Mouse (Mus musculus) CH12.LX (cell line): ENCODE measurements around the gene Fam124a. TPM values are rescaled to one million over a fixed set of nuclear protein-coding genes. Genes with fewer than 3 reads are reported as not detected.

Source experiments
- DNase-seq: peaks from one replicate; pipeline ENCODE4 v3.0.0-alpha.2; 2013; ENCODE audit errors: extremely low read depth
- H3K27ac ChIP-seq: 2 replicates; pipeline ENCODE4 v1.5.1; 2012; ENCODE audit warnings: low read depth, mild to moderate bottlenecking, control low read depth, moderate library complexity; ENCODE audit not compliant: insufficient read depth
- H3K27me3 ChIP-seq: replicated peaks from 2 replicates; pipeline ENCODE3; 2012; ENCODE audit warnings: inconsistent platforms
- H3K36me3 ChIP-seq, 2 experiments: replicated peaks in 1 of 2; 2 replicates each; pipeline versions ENCODE3 to v1.6.1; 2012; ENCODE audit warnings: inconsistent platforms in 1 of 2, low read length in 1 of 2, mild to moderate bottlenecking in 1 of 2, mixed read lengths in 1 of 2, moderate library complexity in 1 of 2; ENCODE audit not compliant: control insufficient read depth in 1 of 2, insufficient read depth in 1 of 2
- H3K4me1 ChIP-seq, 2 experiments: 2 replicates each; pipeline ENCODE4 v1.6.1; 2012; ENCODE audit warnings: inconsistent platforms in 1 of 2, moderate library complexity in 1 of 2; ENCODE audit not compliant: insufficient read depth in 2 of 2, control insufficient read depth in 1 of 2
- H3K4me2 ChIP-seq: 2 replicates; pipeline ENCODE4 v1.6.1; 2012; ENCODE audit warnings: low read depth, mild to moderate bottlenecking, control low read depth; ENCODE audit not compliant: poor library complexity, insufficient read depth, severe bottlenecking
- H3K4me3 ChIP-seq, 3 experiments: fragments of 150-350 bp in 1 of 3; sonication (generic) in 1 of 3; replicated peaks in 1 of 3; 2 replicates each; pipeline versions ENCODE3 to v1.5.1; 2011 to 2012; ENCODE audit warnings: low read depth in 2 of 3, low read length in 2 of 3, mild to moderate bottlenecking in 2 of 3, moderate library complexity in 2 of 3, control low read depth in 1 of 3, improper control_type of control experiment in 1 of 3, inconsistent platforms in 1 of 3, mixed read lengths in 1 of 3; ENCODE audit not compliant: poor library complexity in 1 of 3
- H3K79me2 ChIP-seq: replicated peaks from 2 replicates; pipeline ENCODE4 v1.6.1; 2012; ENCODE audit warnings: mild to moderate bottlenecking, moderate library complexity; ENCODE audit not compliant: control insufficient read depth, poor library complexity, insufficient read depth, severe bottlenecking; ENCODE audit errors: extremely low read depth
- H3K9ac ChIP-seq: 2 replicates; pipeline ENCODE4 v1.6.1; 2012; ENCODE audit warnings: low read depth, mild to moderate bottlenecking, control low read depth, moderate library complexity; ENCODE audit not compliant: insufficient read depth
- H3K9me3 ChIP-seq: replicated peaks from 2 replicates; pipeline ENCODE3; 2012; ENCODE audit warnings: low read length, inconsistent platforms, mixed read lengths
- BHLHE40 ChIP-seq: IDR thresholded peaks from 2 replicates; pipeline ENCODE4 v1.6.1; 2011; ENCODE audit warnings: mild to moderate bottlenecking, low read depth, low read length, improper control_type of control experiment
- CHD1 ChIP-seq: IDR thresholded peaks from 2 replicates; pipeline ENCODE4 v1.6.1; 2012; ENCODE audit warnings: low read depth, low read length, improper control_type of control experiment, inconsistent platforms
- CHD2 ChIP-seq: IDR thresholded peaks from 2 replicates; pipeline ENCODE4 v1.6.1; 2011; ENCODE audit warnings: low read length, improper control_type of control experiment
- CTCF ChIP-seq, 2 experiments: IDR thresholded peaks in 1 of 2; conservative IDR thresholded peaks in 1 of 2; 2 replicates each; pipeline ENCODE4 v1.5.1; 2011 to 2012; ENCODE audit warnings: low read depth in 2 of 2, low read length in 2 of 2, improper control_type of control experiment in 1 of 2, inconsistent platforms in 1 of 2, mild to moderate bottlenecking in 1 of 2, moderate library complexity in 1 of 2
- E2F4 ChIP-seq: IDR thresholded peaks from 2 replicates; pipeline ENCODE4 v1.6.1; 2011; ENCODE audit warnings: low read depth, low read length, improper control_type of control experiment; ENCODE audit not compliant: insufficient replicate concordance
- EP300 ChIP-seq: IDR thresholded peaks from 2 replicates; pipeline ENCODE4 v1.6.1; 2011; ENCODE audit warnings: low read length, improper control_type of control experiment
- ETS1 ChIP-seq: conservative IDR thresholded peaks from 2 replicates; pipeline ENCODE4 v1.6.1; 2012; ENCODE audit warnings: low read depth, mild to moderate bottlenecking, inconsistent platforms, low read length, improper control_type of control experiment, moderate library complexity
- GABPA ChIP-seq: IDR thresholded peaks from 2 replicates; pipeline ENCODE4 v1.6.1; 2012; ENCODE audit warnings: low read depth, low read length, improper control_type of control experiment, inconsistent platforms; ENCODE audit not compliant: insufficient replicate concordance
- HCFC1 ChIP-seq: IDR thresholded peaks from 2 replicates; pipeline ENCODE4 v1.6.1; 2012; ENCODE audit warnings: low read depth, mild to moderate bottlenecking, inconsistent platforms, low read length, improper control_type of control experiment
- JUND ChIP-seq: conservative IDR thresholded peaks from 2 replicates; pipeline ENCODE4 v1.6.1; 2011; ENCODE audit warnings: low read depth, low read length, improper control_type of control experiment
- KAT2A ChIP-seq: IDR thresholded peaks from 2 replicates; pipeline ENCODE4 v1.6.1; 2012; ENCODE audit warnings: low read length, improper control_type of control experiment, inconsistent platforms; ENCODE audit not compliant: insufficient replicate concordance
- MAFK ChIP-seq: IDR thresholded peaks from 2 replicates; pipeline ENCODE4 v1.6.1; 2011; ENCODE audit warnings: low read length, improper control_type of control experiment; ENCODE audit not compliant: insufficient replicate concordance
- MAX ChIP-seq: IDR thresholded peaks from 2 replicates; pipeline ENCODE4 v1.6.1; 2011; ENCODE audit warnings: low read length, improper control_type of control experiment
- MAZ ChIP-seq: IDR thresholded peaks from 2 replicates; pipeline ENCODE4 v1.6.1; 2012; ENCODE audit warnings: low read depth, mild to moderate bottlenecking, inconsistent platforms, low read length, improper control_type of control experiment, moderate library complexity
- MXI1 ChIP-seq: IDR thresholded peaks from 2 replicates; pipeline ENCODE4 v1.6.1; 2011; ENCODE audit warnings: mild to moderate bottlenecking, low read depth, low read length, improper control_type of control experiment
- MYC ChIP-seq: IDR thresholded peaks from 2 replicates; pipeline ENCODE4 v1.6.1; 2011; ENCODE audit warnings: low read depth, mild to moderate bottlenecking, improper control_type of control experiment, low read length
- NELFE ChIP-seq: IDR thresholded peaks from 2 replicates; pipeline ENCODE4 v1.6.1; 2011; ENCODE audit warnings: low read depth, low read length, improper control_type of control experiment
- NRF1 ChIP-seq: IDR thresholded peaks from 2 replicates; pipeline ENCODE4 v1.6.1; 2014; ENCODE audit warnings: low read depth, mild to moderate bottlenecking, inconsistent platforms, low read length, improper control_type of control experiment, moderate library complexity
- POLR2AphosphoS2 ChIP-seq: IDR thresholded peaks from 2 replicates; pipeline ENCODE4 v1.6.1; 2011; ENCODE audit warnings: low read depth, low read length, improper control_type of control experiment
- RAD21 ChIP-seq: IDR thresholded peaks from 2 replicates; pipeline ENCODE4 v1.6.1; 2011; ENCODE audit warnings: low read depth, mild to moderate bottlenecking, low read length, improper control_type of control experiment, moderate library complexity
- RCOR1 ChIP-seq: conservative IDR thresholded peaks from 2 replicates; pipeline ENCODE4 v1.6.1; 2012; ENCODE audit warnings: low read depth, mild to moderate bottlenecking, inconsistent platforms, low read length, improper control_type of control experiment
- SIN3A ChIP-seq: IDR thresholded peaks from 2 replicates; pipeline ENCODE4 v1.6.1; 2012; ENCODE audit warnings: low read length, improper control_type of control experiment, inconsistent platforms
- SMC3 ChIP-seq: IDR thresholded peaks from 2 replicates; pipeline ENCODE4 v1.6.1; 2011; ENCODE audit warnings: low read depth, low read length, improper control_type of control experiment
- USF2 ChIP-seq: conservative IDR thresholded peaks from 2 replicates; pipeline ENCODE4 v1.6.1; 2011; ENCODE audit warnings: low read depth, low read length, improper control_type of control experiment
- ZC3H11A ChIP-seq: IDR thresholded peaks from 2 replicates; pipeline ENCODE4 v1.6.1; 2012; ENCODE audit warnings: low read depth, mild to moderate bottlenecking, inconsistent platforms, low read length, improper control_type of control experiment
- ZKSCAN1 ChIP-seq: IDR thresholded peaks from 2 replicates; pipeline ENCODE4 v1.6.1; 2012; ENCODE audit warnings: low read depth, inconsistent platforms, low read length, improper control_type of control experiment, borderline replicate concordance
- ZMIZ1 ChIP-seq: IDR thresholded peaks from 2 replicates; pipeline ENCODE4 v1.6.1; 2012; ENCODE audit warnings: low read depth, mild to moderate bottlenecking, inconsistent platforms, low read length, improper control_type of control experiment
- ZNF384 ChIP-seq: IDR thresholded peaks from 2 replicates; pipeline ENCODE4 v1.6.1; 2012; ENCODE audit warnings: low read depth, low read length, improper control_type of control experiment, inconsistent platforms
- dilution Hi-C: fragments of 300-500 bp; cut with MboI; formaldehyde crosslinking; loops from 2 replicates; pipeline ENCODE4 v1.14.3; 2020; ENCODE audit warnings: low sequenced_read_pairs; ENCODE audit not compliant: extremely low pct_unique_long_range_greater_than_20kb, extremely low pct_ligation_motif_present
- in situ Hi-C: fragments of 300-500 bp; cut with MboI; formaldehyde crosslinking; loops from 3 replicates; pipeline ENCODE4 v1.14.3; 2019; ENCODE audit warnings: low sequenced_read_pairs, low pct_ligation_motif_present, low pct_unique_long_range_greater_than_20kb, mixed read lengths
- polyA plus RNA-seq: library from polyadenylated mRNA; unstranded; fragments of >175 nt; gene quantifications from 2 replicates; pipeline ENCODE4 v1.2.1, GENCODE M21; 2012; ENCODE audit warnings: low read depth; ENCODE audit not compliant: insufficient read length
- total RNA-seq, 2 experiments: library from RNA; depleted of rRNA; stranded (reverse); fragments of 300-350 nt in 1 of 2; fragments of >200 nt in 1 of 2; gene quantifications; 2 replicates each; pipeline ENCODE4 v1.2.3; 2012 to 2014

Fam124a gene
- total and polyA plus RNA-seq, 3 experiments, result 0.13 TPM; not detected in 2

- Histone ChIP-seq H3K4me1 (peaks cover 2 to 5% of the 10 kb centered on the region in 2 experiments; a peak in 1 of 4 replicates), H3K9me3 (no peaks in the 10 kb centered on the region), H3K4me3 (no peak overlapping the region), H3K36me3 (no peaks in the 10 kb centered on the region), H3K27ac (no peak overlapping the region), H3K27me3 (no peaks in the 10 kb centered on the region), H3K9ac (no peak overlapping the region), H3K4me2 (no peak overlapping the region), H3K79me2 (no peaks in the 10 kb centered on the region)
- dilution Hi-C loops, result no loop called here
- peak; percentile 20 for DNase-seq
- TF ChIP-seq SMC3 (peak; percentile 49), JUND (no peak), MYC (no peak), BHLHE40 (no peak), GABPA (no peak), MXI1 (no peak), MAZ (no peak), NELFE (no peak), CHD2 (no peak), SIN3A (no peak), RCOR1 (no peak), USF2 (no peak), MAFK (no peak), ZC3H11A (no peak), POLR2AphosphoS2 (no peak), E2F4 (no peak), EP300 (no peak), CHD1 (no peak), CTCF (conservative IDR thresholded peaks at IDR 0.05 in 1 of 2, IDR thresholded peaks at IDR 0.05 in 1 of 2; ENCODE audit: low read depth in 2 of 2, low read length in 2 of 2) (peak in 1 of 2 experiments; percentile 63; a peak in 2 of 4 replicates), ZMIZ1 (no peak), NRF1 (no peak), RAD21 (peak; percentile 64), ZNF384 (no peak; the same call in 1 of the 2 replicates)
- in situ Hi-C loops, result no loop called here
Measured at GRCm38 (mm10) chr14:62639111-62639510, 83.6 kb downstream of the Fam124a start.

GRCm38 (mm10) chr14:62639551-62639950 lies 84.0 kb downstream of the Fam124a start:
- Histone ChIP-seq H3K36me3 (no peaks in the 10 kb centered on the region), H3K9me3 (no peaks in the 10 kb centered on the region), H3K27me3 (no peaks in the 10 kb centered on the region), H3K79me2 (no peaks in the 10 kb centered on the region), H3K4me3 (no peak overlapping the region), H3K4me1 (peaks cover 2 to 5% of the 10 kb centered on the region in 2 experiments; a peak in 1 of 4 replicates)
- dilution Hi-C loops, result no loop called here
- no peak for DNase-seq
- in situ Hi-C loops, result no loop called here
- TF ChIP-seq ETS1 (no peak), SIN3A (no peak), EP300 (no peak), KAT2A (no peak), ZKSCAN1 (no peak), HCFC1 (no peak), NRF1 (no peak), CHD1 (no peak), ZMIZ1 (no peak), RAD21 (no peak), GABPA (no peak), RCOR1 (no peak), MAX (no peak)
- TF ChIP-seq, all 38 proteins: peak for 0
- Histone ChIP-seq H3K27ac (no peak overlapping the region), H3K9ac (no peak overlapping the region), H3K4me2 (no peak overlapping the region)
